Mouse (Mus musculus) thymus, adult 2 months (tissue): ENCODE measurements around the gene Clec1a. TPM values are rescaled to one million over a fixed set of nuclear protein-coding genes. Genes with fewer than 3 reads are reported as not detected.
A peak's percentile ranks its signal among the peaks of the same experiment; 100 is the strongest.

Experiments used
- DNase-seq: peaks from one replicate; pipeline ENCODE4 v3.0.0; 2021
- H3K27ac ChIP-seq: fragments of 200-500 bp; 2 replicates; pipeline ENCODE4 v1.5.1; 2012; ENCODE audit warnings: low read length, control low read depth; ENCODE audit not compliant: control insufficient read depth, insufficient read depth
- H3K27me3 ChIP-seq: fragments of 200-500 bp; 2 replicates; pipeline ENCODE4 v1.6.1; 2012; ENCODE audit warnings: mild to moderate bottlenecking, low read length, moderate library complexity, mixed read lengths; ENCODE audit not compliant: control insufficient read depth, insufficient read depth
- H3K36me3 ChIP-seq: fragments of 200-500 bp; 2 replicates; pipeline ENCODE4 v1.6.1; 2012; ENCODE audit warnings: mild to moderate bottlenecking, low read length, moderate library complexity; ENCODE audit not compliant: control insufficient read depth, insufficient read depth
- H3K4me1 ChIP-seq: fragments of 200-500 bp; replicated peaks from 2 replicates; pipeline ENCODE4 v1.6.1; 2012; ENCODE audit warnings: low read length; ENCODE audit not compliant: control insufficient read depth, insufficient read depth
- H3K4me3 ChIP-seq: fragments of 200-500 bp; 2 replicates; pipeline ENCODE4 v1.5.1; 2012; ENCODE audit warnings: mild to moderate bottlenecking, low read length, control low read depth, moderate library complexity; ENCODE audit not compliant: control insufficient read depth, insufficient read depth
- CTCF ChIP-seq: fragments of 200-500 bp; IDR thresholded peaks from 2 replicates; pipeline ENCODE4 v1.5.1; 2012; ENCODE audit warnings: mild to moderate bottlenecking, control low read depth, low read length, moderate library complexity, borderline replicate concordance; ENCODE audit not compliant: control insufficient read depth, poor library complexity, insufficient read depth; ENCODE audit errors: extremely low read depth
- POLR2A ChIP-seq: fragments of 200-500 bp; IDR thresholded peaks from 2 replicates; pipeline ENCODE4 v1.6.1; 2012; ENCODE audit warnings: mild to moderate bottlenecking, low read length, control low read depth, moderate library complexity; ENCODE audit not compliant: control insufficient read depth, poor library complexity, insufficient read depth; ENCODE audit errors: extremely low read depth
- WGBS: fragments of 180-500 bp; shearing (Covaris S2); methylation state at CpG from one replicate; pipeline ENCODE4 v1.1.7; 2018; 5-methylcytosine and 5-hydroxymethylcytosine counted together
- polyA plus RNA-seq: library from polyadenylated mRNA; depleted of rRNA; stranded (reverse); fragments of >200 nt; gene quantifications from 2 replicates; pipeline ENCODE4 v1.2.3, GENCODE M21; 2012

Clec1a gene
- polyA plus RNA-seq, 1 experiment = 0.65 TPM

- H3K27me3 ChIP-seq = no peaks in the 10 kb centered on the region
- H3K27ac ChIP-seq = no peak overlapping the region
- WGBS = 58% methylated on average over 5 of the region's 5 CpGs
- TF ChIP-seq CTCF (no peak), POLR2A (no peak)
- DNase-seq = no peak
- no peak overlapping the region for H3K4me3 ChIP-seq
- H3K4me1 ChIP-seq = no peaks in the 10 kb centered on the region
- no peaks in the 10 kb centered on the region for H3K36me3 ChIP-seq
These were observed 26.0 kb downstream of the Clec1a start for GRCm38 (mm10) chr6:129425812-129426211.

DNA sequence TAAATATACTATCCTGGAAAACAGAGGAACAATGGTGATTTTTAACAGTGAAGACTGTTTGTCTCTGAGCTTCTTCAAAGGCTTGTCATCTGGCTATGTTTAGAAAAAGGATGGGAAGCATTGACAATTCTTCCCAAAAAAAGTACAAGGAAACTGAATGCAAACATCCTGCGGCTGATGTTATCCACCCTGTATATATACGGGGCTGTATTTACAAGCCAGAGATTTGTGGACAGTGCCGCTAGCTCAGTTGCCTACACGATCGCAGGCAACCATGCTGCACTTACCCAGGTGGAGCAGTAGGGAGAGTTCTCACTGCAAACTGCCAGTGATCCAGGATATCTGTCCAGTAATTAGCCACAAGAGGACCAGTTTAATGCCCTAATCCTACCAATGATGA, 26.6 kb downstream of the Clec1a start:
- no peaks in the 10 kb centered on the region for H3K36me3 ChIP-seq
- no peak for TF ChIP-seq CTCF
- no peak for TF ChIP-seq POLR2A
- H3K27ac ChIP-seq = no peak overlapping the region
- WGBS = 93% methylated on average over 5 of the region's 5 CpGs
- no peaks in the 10 kb centered on the region for H3K27me3 ChIP-seq
- H3K4me3 ChIP-seq = no peak overlapping the region
- H3K4me1 ChIP-seq = no peaks in the 10 kb centered on the region
- DNase-seq = no peak

GRCm38 (mm10) chr6:129423734-129424072, 28.1 kb downstream of the Clec1a start:
- no peaks in the 10 kb centered on the region for H3K27me3 ChIP-seq
- TF ChIP-seq CTCF (no peak), POLR2A (no peak)
- WGBS = 56% methylated on average over 1 of the region's 1 CpGs
- no peak overlapping the region for H3K27ac ChIP-seq
- peak; percentile 67 for DNase-seq
- H3K4me1 ChIP-seq = no peaks in the 10 kb centered on the region
- H3K36me3 ChIP-seq = no peaks in the 10 kb centered on the region
- H3K4me3 ChIP-seq = no peak overlapping the region

- no peak overlapping the region for H3K4me3 ChIP-seq
- H3K36me3 ChIP-seq = no peaks in the 10 kb centered on the region
- no peak for DNase-seq
- H3K27me3 ChIP-seq = no peaks in the 10 kb centered on the region
- H3K27ac ChIP-seq = no peak overlapping the region
- TF ChIP-seq POLR2A (no peak), CTCF (no peak)
- 74% methylated on average over 4 of the region's 4 CpGs for WGBS
- H3K4me1 ChIP-seq = no peaks in the 10 kb centered on the region
These were observed 28.6 kb downstream of the Clec1a start for GRCm38 (mm10) chr6:129423040-129423733.

DNA sequence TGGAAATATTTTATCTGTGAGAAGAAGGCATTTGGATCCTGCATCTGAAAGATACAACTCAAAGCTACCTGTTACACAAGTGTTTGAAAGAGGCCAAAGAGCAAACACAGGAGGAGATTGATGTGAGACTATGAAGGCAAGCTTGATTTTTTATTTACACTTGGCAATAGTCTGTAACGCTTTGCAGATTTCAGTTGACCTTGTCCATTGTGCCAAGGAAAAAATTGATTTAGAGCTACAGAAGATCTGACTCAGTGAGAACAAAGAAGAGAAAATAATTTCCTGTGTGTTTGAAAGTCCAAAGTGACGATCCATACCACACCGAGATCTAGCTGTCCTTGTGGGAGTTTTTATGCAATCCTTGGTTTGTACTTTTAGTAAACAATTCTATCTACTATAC, 29.5 kb downstream of the Clec1a start:
- WGBS = 97% methylated on average over 3 of the region's 3 CpGs
- no peak for DNase-seq
- Histone ChIP-seq H3K27me3 (no peaks in the 10 kb centered on the region), H3K36me3 (no peaks in the 10 kb centered on the region), H3K27ac (no peak overlapping the region), H3K4me3 (no peak overlapping the region), H3K4me1 (no peaks in the 10 kb centered on the region)
- TF ChIP-seq CTCF (no peak), POLR2A (no peak)

DNA sequence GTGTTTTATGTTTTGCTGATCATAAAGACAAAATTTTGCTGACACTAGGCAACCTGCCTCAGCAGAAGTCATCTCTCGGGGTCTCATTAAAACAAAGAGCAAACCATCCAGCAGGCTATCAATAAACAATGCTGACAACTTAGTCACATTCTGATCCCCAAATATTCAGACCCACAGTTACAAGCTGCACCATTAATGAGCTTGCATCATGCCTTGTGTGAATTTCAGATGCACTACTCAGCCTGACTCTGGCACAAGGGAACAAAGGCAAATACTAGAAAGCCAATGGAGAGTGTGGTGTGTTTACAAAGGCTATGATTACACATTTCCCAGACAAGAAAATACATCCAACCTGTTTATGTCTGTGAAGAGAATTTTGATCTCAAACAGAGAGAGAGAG, 37.6 kb downstream of the Clec1a start:
- Histone ChIP-seq H3K27me3 (no peaks in the 10 kb centered on the region), H3K4me1 (no peaks in the 10 kb centered on the region), H3K27ac (no peak overlapping the region), H3K36me3 (no peaks in the 10 kb centered on the region), H3K4me3 (no peak overlapping the region)
- no peak for DNase-seq
- WGBS = 93% methylated on average over 1 of the region's 1 CpGs
- TF ChIP-seq POLR2A = no peak

- Histone ChIP-seq H3K27ac (no peak within 1 kb of the TSS), H3K4me3 (no peak within 1 kb of the TSS), H3K36me3 (no peaks in the 10 kb centered on the region), H3K4me1 (no peaks in the 10 kb centered on the region), H3K27me3 (no peaks in the 10 kb centered on the region)
- TF ChIP-seq POLR2A (no peak), CTCF (no peak)
- DNase-seq = no peak
- WGBS = 95% methylated on average over 2 of the region's 2 CpGs
These were observed 43.2 kb downstream of the Clec1a start, which contains the start of gene Clec9a for GRCm38 (mm10) chr6:129408562-129408961. Gene Clec9a, plus strand, starts transcription at chr6:129408862.
